Mouse (Mus musculus) MEL (cell line): ENCODE data around the gene Cox6b2.

Source experiments
- CHD2 ChIP-seq: IDR thresholded peaks from 2 replicates; pipeline ENCODE4 v1.6.1; 2011; ENCODE audit warnings: low read length, improper control_type of control experiment
- CTCF ChIP-seq, 3 experiments: IDR thresholded peaks in 2 of 3; conservative IDR thresholded peaks in 1 of 3; 2 replicates each; pipeline ENCODE4 v1.5.1; 2011 to 2012; ENCODE audit warnings: low read length in 3 of 3, low read depth in 2 of 3, mild to moderate bottlenecking in 2 of 3, improper control_type of control experiment in 1 of 3, inconsistent platforms in 1 of 3, mixed read lengths in 1 of 3, moderate library complexity in 1 of 3; ENCODE audit not compliant: control insufficient read depth in 1 of 3, insufficient read depth in 1 of 3, poor library complexity in 1 of 3, severe bottlenecking in 1 of 3
- GABPA ChIP-seq: IDR thresholded peaks from 2 replicates; pipeline ENCODE4 v1.6.1; 2012; ENCODE audit warnings: low read depth, mild to moderate bottlenecking, inconsistent platforms, low read length, improper control_type of control experiment, moderate library complexity
- MAFK ChIP-seq: IDR thresholded peaks from 2 replicates; pipeline ENCODE4 v1.6.1; 2011; ENCODE audit warnings: low read depth, mild to moderate bottlenecking, low read length, improper control_type of control experiment, borderline replicate concordance
- MEF2A ChIP-seq: IDR thresholded peaks from 2 replicates; pipeline ENCODE4 v1.6.1; 2014; ENCODE audit warnings: low read depth, mild to moderate bottlenecking, inconsistent platforms, low read length, improper control_type of control experiment; ENCODE audit not compliant: poor library complexity, insufficient replicate concordance, severe bottlenecking; ENCODE audit errors: extremely low read depth
- RCOR1 ChIP-seq: IDR thresholded peaks from 2 replicates; pipeline ENCODE4 v1.6.1; 2012; ENCODE audit warnings: low read depth, mild to moderate bottlenecking, inconsistent platforms, low read length, improper control_type of control experiment
- SMC3 ChIP-seq: IDR thresholded peaks from 2 replicates; pipeline ENCODE4 v1.6.1; 2011; ENCODE audit warnings: low read depth, low read length, improper control_type of control experiment
- TAL1 ChIP-seq: IDR thresholded peaks from 2 replicates; pipeline ENCODE4 v1.6.1; 2012; ENCODE audit warnings: mild to moderate bottlenecking, inconsistent platforms, low read length, moderate library complexity, mixed read lengths
- UBTF ChIP-seq: IDR thresholded peaks from 2 replicates; pipeline ENCODE4 v1.6.1; 2012; ENCODE audit warnings: low read depth, mild to moderate bottlenecking, inconsistent platforms, low read length, improper control_type of control experiment, moderate library complexity, borderline replicate concordance; ENCODE audit not compliant: insufficient read depth

DNA sequence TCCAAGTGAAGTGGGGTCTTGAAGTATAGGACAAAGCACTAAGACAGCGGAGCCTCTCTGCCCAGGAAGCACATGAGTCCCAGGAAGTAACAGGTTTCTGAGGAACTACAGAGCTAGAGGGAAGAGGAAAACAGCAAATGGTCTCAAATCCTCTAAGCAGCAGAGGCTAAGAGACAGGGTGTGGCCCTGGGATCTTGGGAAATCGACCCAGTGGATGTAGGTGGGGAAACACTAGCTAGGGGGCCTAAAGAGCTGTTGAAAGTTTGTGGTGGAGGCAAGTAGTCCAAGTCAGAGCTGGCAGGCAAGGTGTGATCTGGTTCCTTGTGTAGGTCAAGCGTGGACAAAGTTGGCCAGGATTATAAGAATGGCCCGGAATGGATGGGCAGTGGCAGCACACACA lies 4.6 kb downstream of the Cox6b2 start:
- TF ChIP-seq UBTF (no peak), MAFK (no peak), CHD2 (no peak), CTCF (IDR thresholded peaks at IDR 0.05 in 2 of 3, conservative IDR thresholded peaks at IDR 0.05 in 1 of 3; ENCODE audit: control insufficient read depth in 1 of 3, insufficient read depth in 1 of 3, low read depth in 2 of 3, low read length in 3 of 3, poor library complexity in 1 of 3, severe bottlenecking in 1 of 3) (no peak), SMC3 (no peak), TAL1 (no peak), GABPA (no peak), RCOR1 (no peak), MEF2A (no peak)
